Mouse (Mus musculus) kidney, postnatal 0 days (tissue): ENCODE measurements at regions not wholly inside any gene's neighbourhood (a gene's known extent, or its start where the extent isn't known, plus 50 kb on each side); places are given as distances from the start of the nearest gene placed in this dataset.
A peak's percentile ranks its signal among the peaks of the same experiment; 100 is the strongest.

Experiments used
- ATAC-seq: fragments of 200-750 bp; cut with Nextera tagmentation; replicated peaks from 2 replicates; pipeline ENCODE4 v1.8.0; 2017; ENCODE audit warnings: low read depth, moderate number of reproducible peaks, moderate TSS enrichment, moderate library complexity; ENCODE audit not compliant: low FRiP score
- DNase-seq: peaks from one replicate; pipeline ENCODE4 v3.0.0-alpha.2; 2016; ENCODE audit warnings: low spot score
- H3K27ac ChIP-seq: fragments of 300-500 bp; sonication (generic); 2 replicates; pipeline ENCODE4 v1.5.1; 2014; ENCODE audit warnings: mild to moderate bottlenecking
- H3K27me3 ChIP-seq: fragments of 300-500 bp; sonication (generic); 2 replicates; pipeline ENCODE4 v1.6.1; 2014; ENCODE audit warnings: low read length, mixed read lengths; ENCODE audit not compliant: insufficient read depth
- H3K36me3 ChIP-seq: fragments of 300-500 bp; sonication (generic); 2 replicates; pipeline ENCODE4 v1.6.1; 2014; ENCODE audit warnings: low read length, mixed read lengths; ENCODE audit not compliant: insufficient read depth
- H3K4me1 ChIP-seq: fragments of 300-500 bp; sonication (generic); replicated peaks from 2 replicates; pipeline ENCODE4 v1.6.1; 2014; ENCODE audit warnings: antibody characterized with exemption, low read length, mixed read lengths; ENCODE audit not compliant: insufficient read depth
- H3K4me2 ChIP-seq: fragments of 300-500 bp; sonication (generic); 2 replicates; pipeline ENCODE4 v1.6.1; 2014; ENCODE audit warnings: mild to moderate bottlenecking, low read length, moderate library complexity, mixed read lengths
- H3K4me3 ChIP-seq: fragments of 300-500 bp; sonication (generic); replicated peaks from 2 replicates; pipeline ENCODE4 v1.5.1; 2014; ENCODE audit warnings: low read depth, low read length
- H3K9ac ChIP-seq: fragments of 300-500 bp; sonication (generic); 2 replicates; pipeline ENCODE4 v1.6.1; 2014; ENCODE audit warnings: low read depth, low read length
- H3K9me3 ChIP-seq: fragments of 300-500 bp; sonication (generic); replicated peaks from 2 replicates; pipeline ENCODE4 v1.6.1; 2016; ENCODE audit warnings: low read length, inconsistent platforms, mixed read lengths
- CTCF ChIP-seq: IDR thresholded peaks from 2 replicates; pipeline ENCODE4 v1.5.1; 2016; ENCODE audit warnings: antibody characterized with exemption, low read depth, mild to moderate bottlenecking, moderate library complexity
- WGBS: fragments of 180-500 bp; shearing (Covaris S2); extraction: QIAGEN DNeasy Blood & Tissue Kit; methylation state at CpG from one replicate; pipeline ENCODE4 v1.1.7; 2014; 5-methylcytosine and 5-hydroxymethylcytosine counted together

- H3K27ac ChIP-seq: no peak overlapping the region
- WGBS: 44% methylated on average over 4 of the region's 4 CpGs
- no peak overlapping the region for H3K4me2 ChIP-seq
- no peaks in the 10 kb centered on the region for H3K27me3 ChIP-seq
- TF ChIP-seq CTCF: no peak
- H3K4me1 ChIP-seq: no peaks in the 10 kb centered on the region
- no peaks in the 10 kb centered on the region for H3K9me3 ChIP-seq
- no peaks in the 10 kb centered on the region for H3K36me3 ChIP-seq
- H3K9ac ChIP-seq: no peak overlapping the region
- no peak overlapping the region for H3K4me3 ChIP-seq
- DNase-seq: peak; percentile 81
- no peak for ATAC-seq
These were observed 568.6 kb downstream of the Car8 start for GRCm38 (mm10) chr4:7669992-7670794.

- Histone ChIP-seq H3K27ac (no peak overlapping the region), H3K4me2 (no peak overlapping the region), H3K9ac (no peak overlapping the region), H3K27me3 (no peaks in the 10 kb centered on the region), H3K4me1 (no peaks in the 10 kb centered on the region), H3K36me3 (no peaks in the 10 kb centered on the region), H3K4me3 (no peak overlapping the region), H3K9me3 (no peaks in the 10 kb centered on the region)
- WGBS: 47% methylated on average over 7 of the region's 7 CpGs
- TF ChIP-seq CTCF: no peak
- DNase-seq (peak; percentile 4), ATAC-seq (no peak)
These were observed 571.8 kb downstream of the Car8 start for GRCm38 (mm10) chr4:7666935-7667594.

DNA sequence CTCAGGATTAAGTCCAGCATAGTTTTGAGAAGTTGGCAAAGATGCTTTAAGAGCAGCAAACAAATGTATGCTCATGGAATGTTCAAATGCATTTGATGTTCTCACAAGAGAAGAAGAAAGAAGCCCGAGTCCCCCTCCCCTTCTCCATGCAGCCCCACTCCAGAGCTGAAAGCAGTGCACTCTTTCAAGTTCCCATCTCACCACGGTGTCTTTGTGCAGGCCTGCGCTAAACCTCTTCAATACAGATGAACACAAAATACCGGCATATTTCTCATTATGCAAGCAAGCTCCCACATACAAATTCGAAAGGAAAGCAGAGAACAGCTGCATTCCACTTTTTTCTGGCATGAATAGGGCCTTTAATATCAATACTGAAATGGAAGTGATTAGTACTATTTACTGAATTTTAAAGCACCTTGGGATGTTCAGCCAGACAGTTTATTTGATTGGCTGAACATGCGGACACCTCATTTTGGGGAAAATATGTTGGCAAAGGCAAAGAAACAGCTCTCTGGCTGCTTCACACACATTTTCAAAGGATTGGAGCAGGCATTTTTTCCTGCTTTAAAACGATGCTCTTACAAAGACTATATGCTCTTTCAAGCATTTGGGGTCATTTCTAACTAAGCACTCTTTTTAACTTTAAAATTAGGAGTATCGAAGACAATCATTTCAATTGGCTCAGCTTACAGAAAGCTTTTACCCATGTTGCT, 595.8 kb downstream of the Car8 start:
- WGBS: 84% methylated on average over 8 of the region's 8 CpGs
- ATAC-seq: no peak

GRCm38 (mm10) chr4:7597671-7598390, 641.0 kb downstream of the Car8 start:
- Histone ChIP-seq H3K4me1 (no peaks in the 10 kb centered on the region), H3K9ac (no peak overlapping the region), H3K9me3 (no peaks in the 10 kb centered on the region), H3K27ac (no peak overlapping the region), H3K36me3 (no peaks in the 10 kb centered on the region), H3K4me3 (no peak overlapping the region), H3K4me2 (no peak overlapping the region), H3K27me3 (no peaks in the 10 kb centered on the region)
- TF ChIP-seq CTCF: no peak
- ATAC-seq (no peak), DNase-seq (no peak)
- WGBS: 70% methylated on average over 4 of the region's 4 CpGs

More for the DNA sequence above, 595.8 kb downstream of the Car8 start:
- H3K9ac ChIP-seq: no peak overlapping the region
- TF ChIP-seq CTCF: no peak
- no peak overlapping the region for H3K4me3 ChIP-seq
- no peak overlapping the region for H3K4me2 ChIP-seq
- no peaks in the 10 kb centered on the region for H3K4me1 ChIP-seq
- no peaks in the 10 kb centered on the region for H3K9me3 ChIP-seq
- no peak overlapping the region for H3K27ac ChIP-seq
- no peaks in the 10 kb centered on the region for H3K27me3 ChIP-seq
- no peak for DNase-seq
- H3K36me3 ChIP-seq: no peaks in the 10 kb centered on the region

DNA sequence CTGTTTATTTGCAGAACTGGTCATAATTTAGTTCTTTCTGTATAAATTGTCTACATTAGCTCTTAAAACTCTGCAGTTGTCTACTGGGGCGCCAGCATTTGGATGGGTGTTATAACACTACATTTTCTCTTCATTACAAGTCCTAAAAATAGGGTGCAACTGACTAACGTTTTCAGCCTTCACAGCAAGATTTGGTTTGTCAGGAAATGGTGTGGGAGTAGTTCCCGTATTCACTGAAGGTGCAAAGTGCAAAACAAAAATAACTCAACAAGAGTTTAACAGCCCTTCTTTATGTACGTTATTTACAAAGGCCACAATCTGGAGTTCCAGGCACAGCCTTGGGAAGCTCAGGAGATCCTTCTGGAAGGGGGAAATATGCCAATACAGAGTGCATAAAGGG, 642.7 kb downstream of the Car8 start:
- DNase-seq (peak; percentile 7), ATAC-seq (no peak)
- no peak overlapping the region for H3K4me2 ChIP-seq
- TF ChIP-seq CTCF: no peak
- no peaks in the 10 kb centered on the region for H3K36me3 ChIP-seq
- H3K9me3 ChIP-seq: no peaks in the 10 kb centered on the region
- no peak overlapping the region for H3K9ac ChIP-seq
- H3K27ac ChIP-seq: no peak overlapping the region
- no peaks in the 10 kb centered on the region for H3K4me1 ChIP-seq
- 42% methylated on average over 4 of the region's 4 CpGs for WGBS
- no peak overlapping the region for H3K4me3 ChIP-seq
- H3K27me3 ChIP-seq: no peaks in the 10 kb centered on the region

DNA sequence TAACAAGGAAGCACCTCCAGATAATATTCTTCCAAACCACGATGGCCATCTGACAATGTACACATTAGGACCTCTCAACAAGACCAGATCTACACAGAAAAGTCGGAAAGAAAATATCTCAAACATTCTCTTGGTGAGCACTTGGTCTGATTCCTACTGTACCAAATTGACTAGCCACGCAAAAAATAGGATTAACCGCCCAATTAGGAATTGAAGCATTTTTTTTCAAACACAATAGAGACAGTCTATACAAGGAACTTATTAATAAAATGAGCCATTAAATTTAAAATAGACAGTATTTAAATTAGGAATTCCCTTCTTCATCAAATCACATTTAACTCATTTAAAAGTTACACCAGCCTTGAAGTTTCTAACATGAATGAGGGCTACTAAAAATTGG, 655.0 kb downstream of the Car8 start:
- ATAC-seq (no peak), DNase-seq (no peak)
- H3K27ac ChIP-seq: no peak overlapping the region
- no peak for TF ChIP-seq CTCF
- H3K4me3 ChIP-seq: no peak overlapping the region
- no peaks in the 10 kb centered on the region for H3K4me1 ChIP-seq
- no peaks in the 10 kb centered on the region for H3K9me3 ChIP-seq
- H3K27me3 ChIP-seq: no peaks in the 10 kb centered on the region
- H3K4me2 ChIP-seq: no peak overlapping the region
- H3K9ac ChIP-seq: no peak overlapping the region
- H3K36me3 ChIP-seq: no peaks in the 10 kb centered on the region
- WGBS: 83% methylated on average over 4 of the region's 4 CpGs
